Mouse (Mus musculus): ENCODE measurements around the gene Cbln3.

The Cbln3 gene

DNA sequence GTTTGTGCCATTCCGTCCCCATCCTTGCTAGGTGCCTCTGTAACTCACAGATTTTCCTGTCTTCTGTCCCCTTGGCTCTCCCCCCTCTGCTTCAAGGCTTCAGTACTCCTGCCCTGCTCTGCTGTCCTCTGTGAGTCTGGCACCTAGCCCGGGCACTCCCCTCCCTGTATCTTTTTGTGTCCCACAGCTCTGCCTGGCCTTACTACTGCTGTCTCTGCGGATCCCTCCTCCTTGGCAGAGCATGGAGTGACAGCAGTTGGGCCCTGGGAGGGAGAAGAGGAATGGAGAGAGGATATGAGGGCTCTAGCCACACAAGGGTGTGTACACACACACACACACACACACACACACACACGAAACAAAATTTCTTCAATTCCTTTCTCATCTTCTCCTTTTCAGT lies at the start of gene Cbln3:
Gene Cbln3 (minus strand): TSS at position 227 of the 400 bp plus-strand sequence.
- no peak for ATAC-seq (ENCODE audit: low TSS enrichment)

DNA sequence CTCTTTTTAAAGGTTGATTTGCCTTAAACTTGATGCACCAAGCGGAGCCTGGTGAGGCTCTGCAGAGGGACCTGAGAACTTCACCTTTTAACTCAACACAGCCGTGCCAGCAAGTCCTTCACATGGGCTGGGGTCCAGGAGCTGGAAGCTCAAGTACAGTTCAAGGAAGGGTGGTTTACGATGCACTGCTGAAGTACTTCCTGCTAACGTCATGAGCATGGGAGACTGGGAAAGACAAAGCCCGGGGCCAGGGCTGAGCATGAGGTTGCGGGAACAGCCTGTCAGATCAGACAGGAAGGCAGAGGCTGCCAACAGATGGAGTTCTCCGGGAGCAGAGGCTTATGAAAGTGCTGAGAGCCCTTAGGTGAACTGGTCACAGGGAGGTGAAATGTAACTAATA lies 49.4 kb upstream of the Cbln3 start:
- ATAC-seq (ENCODE audit: low TSS enrichment) = no peak

DNA sequence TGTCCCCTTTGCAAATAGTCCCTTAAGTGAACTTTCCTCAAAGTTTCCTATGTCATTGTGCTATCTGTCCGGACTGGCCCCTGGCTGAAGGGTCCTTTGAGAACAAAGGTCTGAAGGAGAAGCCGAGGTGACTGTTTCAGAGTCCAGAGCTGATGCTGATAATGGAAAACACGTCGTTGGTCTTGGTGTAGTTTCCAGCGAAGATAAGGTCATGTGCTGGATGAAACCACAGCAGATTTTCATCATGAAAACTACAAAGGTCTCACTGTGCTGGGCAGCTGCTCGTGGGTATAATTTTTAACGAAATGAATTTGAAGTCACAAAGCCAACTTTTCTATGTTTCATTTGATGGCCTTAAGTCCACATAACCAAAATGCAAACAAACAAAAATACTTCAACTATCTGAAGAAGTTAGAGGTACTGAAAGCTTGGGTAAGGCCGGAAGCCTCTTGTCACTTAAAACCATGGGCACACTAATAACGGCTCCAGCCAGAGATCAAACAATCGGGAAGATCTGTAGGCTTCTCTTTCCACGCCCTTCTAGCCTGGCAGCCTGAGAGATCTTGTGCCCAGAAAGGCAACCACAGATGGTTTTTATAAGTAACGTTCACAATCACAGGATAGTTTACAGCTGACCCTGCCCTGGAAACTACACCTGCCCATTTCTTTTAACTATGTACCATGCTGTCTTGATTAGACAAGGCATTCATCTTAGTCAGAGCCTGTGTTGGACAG lies 45.2 kb upstream of the Cbln3 start:
- ATAC-seq (ENCODE audit: low TSS enrichment) = no peak

DNA sequence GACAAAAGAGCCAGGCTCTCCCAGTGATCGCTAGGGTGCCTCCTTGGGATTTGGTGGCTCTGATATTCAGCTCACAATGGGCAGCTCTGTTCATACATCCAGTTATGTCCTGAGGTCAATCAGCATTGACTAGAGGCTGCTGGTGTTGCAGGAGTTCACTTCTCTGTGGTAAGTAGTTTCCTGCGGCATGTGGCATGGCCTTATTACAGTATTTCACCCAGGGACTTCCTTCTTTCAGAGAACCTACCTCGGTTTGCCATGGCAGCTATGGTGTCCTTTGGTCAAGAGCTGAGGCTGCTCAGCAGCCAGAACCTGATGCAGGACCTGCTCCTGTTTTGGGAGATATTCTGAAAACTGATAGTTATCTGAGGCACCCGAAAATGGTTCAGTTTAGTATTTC lies 42.7 kb upstream of the Cbln3 start:
- no peak for ATAC-seq (ENCODE audit: low TSS enrichment)

DNA sequence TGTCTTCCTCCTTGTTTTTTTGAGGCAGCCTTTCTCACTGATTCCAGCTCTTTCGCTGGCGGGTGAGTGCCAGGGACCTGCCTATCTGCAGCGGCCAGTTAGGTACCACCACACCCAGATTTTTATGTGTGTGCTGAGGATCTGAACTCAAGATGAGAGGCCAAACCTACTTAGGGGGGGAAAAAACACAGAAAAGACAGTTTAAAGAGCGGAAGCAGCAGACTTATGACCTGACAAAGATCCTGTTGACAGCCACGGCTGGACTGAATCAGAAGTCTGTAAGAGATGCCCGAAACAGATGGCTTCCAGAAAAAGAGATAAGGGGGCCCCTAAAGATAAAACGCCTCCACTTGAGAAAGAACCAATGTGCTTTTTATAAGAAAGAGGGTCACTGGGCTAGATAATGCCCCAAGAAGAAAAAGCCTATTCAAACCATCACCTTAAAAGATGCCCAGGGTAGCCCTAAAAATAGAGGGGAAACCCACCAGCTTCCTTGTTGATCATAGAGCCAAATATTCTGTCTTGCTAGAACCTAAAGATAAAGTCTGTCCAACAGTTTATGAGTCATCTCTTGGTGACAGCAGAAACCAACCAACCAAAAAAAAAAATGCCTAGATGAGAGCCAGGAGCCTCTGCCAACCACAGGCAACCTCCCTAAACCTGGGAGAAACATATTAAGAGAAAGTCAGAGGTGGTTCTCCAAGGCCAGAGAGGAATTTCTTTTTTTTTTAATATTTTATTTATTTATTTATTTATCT lies 38.5 kb upstream of the Cbln3 start:
- ATAC-seq (ENCODE audit: low TSS enrichment) = 0 out of 2 replicates have a peak, but pooled peaks have one; percentile 38

DNA sequence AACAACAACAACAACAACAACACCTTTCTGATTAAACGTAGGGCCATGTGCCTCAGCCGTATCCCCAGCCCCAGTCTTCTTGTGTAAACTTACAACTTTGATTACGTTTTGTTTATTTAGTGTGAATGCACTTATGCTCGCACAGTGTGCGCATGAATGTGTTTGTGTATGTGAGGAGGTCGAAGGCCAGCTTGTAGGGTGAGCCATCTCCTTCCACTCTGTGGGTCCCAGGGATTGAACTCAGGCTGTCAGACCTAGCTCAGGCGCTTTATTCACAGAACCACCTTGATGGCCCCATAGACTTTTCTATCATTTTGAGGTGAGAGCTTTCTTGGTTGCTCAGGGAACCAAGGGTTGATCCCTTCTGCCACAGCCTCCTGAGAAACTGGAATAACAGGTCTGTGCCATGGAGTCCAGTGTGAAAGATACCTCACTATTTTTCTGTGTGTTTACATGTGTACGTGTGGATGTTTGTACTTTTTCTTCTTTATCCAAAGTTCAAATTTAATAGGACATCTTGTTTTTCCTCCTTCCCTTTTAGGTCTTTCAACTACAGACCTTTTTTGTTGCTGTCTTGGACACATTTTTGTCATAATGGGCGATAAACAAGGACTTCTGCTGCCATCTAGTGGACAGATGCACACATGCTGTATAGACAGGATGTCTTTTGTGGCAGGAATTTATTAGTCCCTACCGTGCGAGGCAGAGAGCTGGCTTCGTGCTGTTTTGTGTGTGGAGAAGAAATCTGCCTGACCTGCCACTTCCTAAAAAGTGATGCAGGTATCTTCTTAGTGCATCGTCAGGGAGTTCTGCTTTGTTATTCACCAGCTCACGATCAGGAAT lies 34.3 kb upstream of the Cbln3 start:
- peak; percentile 90 for ATAC-seq (ENCODE audit: low TSS enrichment)

DNA sequence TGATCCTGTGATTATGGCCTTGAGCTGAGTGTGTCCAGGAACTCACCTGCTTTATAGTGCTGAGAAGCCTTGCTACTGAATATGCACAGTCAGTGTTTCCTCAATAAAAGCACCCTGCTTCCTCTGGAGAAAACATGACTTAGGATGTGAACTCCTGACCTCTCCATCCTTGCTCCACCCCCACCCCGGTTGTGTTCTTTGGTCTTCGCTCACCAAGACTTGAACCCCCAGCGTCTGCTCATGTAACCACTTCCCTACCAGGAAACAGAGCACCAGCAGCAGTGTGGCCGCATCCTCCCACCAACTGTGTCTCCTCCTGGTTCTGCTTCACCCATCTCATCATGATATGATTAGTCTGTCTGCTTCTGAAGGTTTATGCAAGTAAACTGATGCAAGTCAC lies 29.2 kb upstream of the Cbln3 start:
- no peak for ATAC-seq (ENCODE audit: low TSS enrichment)

DNA sequence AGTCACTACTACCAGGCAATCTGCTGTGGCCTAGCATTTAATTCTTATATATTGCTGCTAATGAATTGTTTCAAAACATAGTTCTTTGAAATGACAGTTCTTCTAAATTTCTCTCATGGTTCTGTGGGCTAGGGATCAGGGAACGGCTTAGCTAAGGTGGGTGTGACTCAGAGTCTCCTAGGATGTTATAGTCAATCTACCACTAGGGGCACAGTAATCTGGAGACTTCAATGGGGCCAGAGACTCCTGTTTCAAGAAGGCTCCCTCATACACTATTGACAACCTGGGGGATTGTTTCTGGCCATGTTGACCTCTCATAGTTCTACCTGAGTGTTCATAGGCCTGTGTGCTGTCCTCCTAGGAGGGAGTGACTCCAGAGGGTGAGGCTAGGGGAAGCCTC lies 21.3 kb upstream of the Cbln3 start:
- ATAC-seq (ENCODE audit: low TSS enrichment) = peak; percentile 84

DNA sequence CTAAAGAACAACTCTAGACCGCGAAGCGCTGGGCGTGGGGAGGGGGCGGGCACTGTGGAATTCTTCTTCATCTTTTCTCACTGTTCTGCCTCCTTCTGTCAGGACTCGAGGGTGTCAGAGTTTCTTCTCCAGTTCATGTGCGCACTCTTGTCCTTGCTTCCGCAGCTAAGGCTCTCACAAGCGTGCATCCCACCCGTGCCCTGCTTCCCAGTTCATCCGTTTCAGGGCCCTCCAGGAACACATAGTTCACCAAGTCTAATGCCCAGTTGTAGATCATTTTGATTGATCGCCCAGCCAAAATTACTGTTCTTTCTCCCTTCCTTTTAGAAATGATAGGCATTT lies 16.2 kb upstream of the Cbln3 start:
- peak; percentile 34 for ATAC-seq (ENCODE audit: low TSS enrichment)

DNA sequence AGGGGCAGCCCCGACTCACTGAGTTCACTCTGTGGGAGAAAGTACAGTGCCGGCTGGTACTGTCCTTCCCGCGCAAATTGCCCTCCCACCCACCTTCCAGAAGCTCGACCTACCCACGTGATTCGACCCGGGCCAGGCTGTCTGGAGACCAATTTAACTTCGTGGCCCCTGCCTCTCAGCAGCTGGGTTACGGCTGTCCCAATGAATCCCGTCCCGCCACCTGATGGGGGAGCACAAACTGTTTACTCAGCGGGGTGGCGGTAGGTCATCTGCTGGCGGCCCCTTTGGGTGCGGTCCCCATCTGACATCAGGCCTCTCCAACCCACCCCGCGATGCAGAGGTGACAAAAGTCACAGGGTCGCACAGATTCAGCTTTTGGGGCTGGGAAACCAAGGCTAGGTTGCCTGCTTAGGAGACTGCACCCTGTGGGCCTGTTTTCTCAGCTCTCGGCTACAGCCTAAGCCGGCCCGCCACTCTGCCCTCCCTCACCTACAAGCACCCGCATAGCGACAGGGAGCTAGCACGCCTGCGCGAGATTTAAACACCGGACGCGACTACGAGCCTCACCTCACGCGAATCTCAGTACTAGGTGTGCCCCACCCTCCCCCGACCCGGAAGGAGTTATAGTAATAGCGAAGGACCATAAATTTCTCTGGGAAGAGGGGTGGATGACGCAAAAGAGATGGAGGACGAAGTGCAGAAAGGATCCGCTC lies 15.7 kb upstream of the Cbln3 start, which contains the start of gene Sdr39u1:
Gene Sdr39u1 (minus strand): TSS at position 593 of the 713 bp plus-strand sequence.
- ATAC-seq (ENCODE audit: low TSS enrichment) = peak; percentile 95

DNA sequence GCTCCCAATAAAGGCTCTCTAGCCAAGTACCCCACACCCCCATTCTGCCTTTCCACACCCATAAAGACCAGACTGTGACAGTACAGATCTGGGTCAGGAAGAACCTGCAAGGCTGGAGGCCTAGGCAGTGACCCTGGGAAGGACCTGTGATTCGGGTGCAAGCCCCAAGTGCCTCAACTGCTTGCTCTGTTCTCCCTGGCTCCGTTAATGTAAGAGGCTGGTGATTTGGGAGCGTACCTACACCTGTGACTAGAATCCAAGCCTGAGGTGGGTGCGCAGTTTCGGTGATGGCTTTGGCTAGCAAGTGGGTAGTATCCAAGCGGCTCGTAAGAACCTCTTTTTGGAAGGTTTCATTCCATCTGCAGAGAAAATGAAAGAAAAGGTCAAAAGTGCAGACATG lies 14.8 kb upstream of the Cbln3 start:
- ATAC-seq (ENCODE audit: low TSS enrichment) = no peak

DNA sequence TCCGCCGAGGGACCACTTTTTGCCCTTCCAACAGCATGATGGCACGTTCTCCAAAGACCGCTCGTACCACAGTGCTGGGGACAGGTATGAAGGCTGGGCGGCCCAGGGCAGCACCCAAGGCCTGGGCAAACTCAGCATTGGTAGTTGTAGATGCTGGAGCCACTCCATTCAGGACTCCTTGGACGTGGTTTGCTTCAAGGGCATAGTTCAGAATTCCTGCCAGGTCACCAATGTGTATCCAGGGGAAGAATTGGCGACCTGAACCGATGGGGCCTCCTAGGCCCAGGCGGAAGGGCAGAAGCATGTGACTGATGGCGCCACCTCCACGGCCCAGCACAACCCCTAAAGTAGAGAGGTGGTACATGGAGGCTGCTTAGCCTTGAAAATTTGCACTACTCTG lies 13.5 kb upstream of the Cbln3 start:
- ATAC-seq (ENCODE audit: low TSS enrichment) = no peak

DNA sequence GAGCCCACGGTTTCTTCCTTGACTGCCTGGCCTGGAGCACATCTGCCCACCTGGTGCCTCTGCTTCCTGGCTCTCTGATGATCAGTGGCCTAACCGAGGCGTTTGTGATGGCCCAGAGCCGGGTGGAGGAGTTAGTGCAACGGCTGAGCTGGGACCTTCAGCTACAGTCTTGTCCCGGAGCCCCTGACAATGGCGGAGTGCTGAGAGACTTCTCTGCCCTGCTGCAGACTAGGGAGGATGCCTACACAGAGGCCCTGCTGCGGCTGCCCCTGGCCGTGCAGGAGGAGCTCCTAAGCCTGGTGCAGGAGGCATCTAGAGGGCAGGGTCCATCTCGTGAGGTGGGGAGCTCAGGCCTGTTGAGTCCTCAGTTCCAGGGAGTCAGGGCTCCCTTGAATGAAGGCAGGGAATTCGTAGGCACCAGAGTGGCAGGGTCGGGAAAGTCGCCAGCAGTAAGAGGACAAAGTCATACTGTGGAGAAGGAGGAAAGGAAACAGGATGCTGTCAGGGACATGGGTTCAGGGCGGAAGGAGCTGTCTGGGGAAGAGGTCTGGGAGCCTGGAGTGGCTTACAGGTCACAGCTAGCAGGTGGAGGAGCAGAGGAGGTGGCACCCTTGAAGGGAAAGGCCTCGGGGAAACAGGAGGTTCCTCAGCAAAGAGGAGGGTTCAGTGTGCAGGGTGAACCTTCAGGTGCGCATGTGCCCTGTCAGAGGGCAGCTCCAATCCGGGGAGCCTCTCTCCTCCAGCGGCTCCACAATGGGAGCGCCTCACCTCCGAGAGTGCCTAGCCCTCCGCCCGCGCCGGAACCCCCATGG lies 2.6 kb upstream of the Cbln3 start:
- no peak for ATAC-seq (ENCODE audit: low TSS enrichment)

DNA sequence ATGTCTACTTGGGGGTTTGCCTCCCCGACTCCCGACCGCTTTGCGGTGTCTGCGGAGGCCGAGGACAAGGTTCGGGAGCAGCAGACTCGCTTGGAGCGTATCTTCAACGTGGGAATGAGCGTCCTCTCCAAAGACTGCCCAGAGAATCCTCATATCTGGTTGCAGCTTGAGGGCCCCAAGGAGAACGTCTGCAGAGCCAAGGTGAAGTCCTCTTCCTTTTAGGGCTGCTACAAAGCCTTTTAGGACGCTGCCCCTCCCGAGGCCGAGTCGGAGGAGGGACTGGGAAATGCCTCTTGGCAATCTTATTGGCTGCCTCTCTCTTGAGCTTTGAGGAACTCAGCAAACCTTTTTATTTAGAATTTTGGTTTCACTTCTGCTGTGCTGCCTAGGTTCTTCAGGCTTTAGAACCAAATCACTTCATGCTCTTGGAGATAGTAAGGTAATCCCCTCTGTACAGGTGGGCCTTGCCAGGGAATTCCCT lies 1.6 kb upstream of the Cbln3 start:
- ATAC-seq (ENCODE audit: low TSS enrichment) = peak; percentile 45; the same call in 1 of the 2 replicates

DNA sequence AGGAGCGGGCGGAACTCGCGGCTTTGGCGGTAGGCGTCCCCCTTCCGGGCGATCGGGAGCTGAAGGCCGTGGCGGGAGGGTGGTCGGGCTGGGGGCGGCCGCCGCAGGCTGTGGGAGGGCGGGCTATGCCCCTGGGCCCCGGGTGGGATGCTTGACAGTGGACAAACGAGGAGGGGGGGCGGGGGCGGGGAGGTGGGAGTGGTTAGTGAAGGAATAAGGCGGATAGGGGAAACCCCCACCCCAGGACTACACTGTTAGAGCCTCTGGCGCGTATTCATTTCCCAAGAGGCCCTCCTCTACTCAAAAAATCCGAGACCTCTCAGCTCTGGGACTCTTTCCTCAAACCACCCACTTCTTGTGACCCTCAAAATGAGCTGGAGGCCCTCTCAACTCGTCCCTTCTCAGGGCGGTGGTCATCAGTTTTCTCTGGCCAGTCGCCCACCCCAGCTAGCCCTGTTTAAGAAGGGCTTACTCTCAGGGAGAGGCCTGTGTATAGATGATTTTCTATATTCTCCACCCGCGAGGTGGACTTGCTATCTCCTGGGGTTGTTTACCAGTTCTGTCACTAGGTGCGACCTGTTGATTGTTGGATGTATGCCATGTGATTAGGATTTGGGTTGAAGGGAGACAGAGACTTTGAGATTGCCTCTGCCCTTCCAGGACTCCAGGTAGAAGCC lies 1.1 kb upstream of the Cbln3 start:
- ATAC-seq (ENCODE audit: low TSS enrichment) = 0 out of 2 replicates have a peak, but pooled peaks have one; percentile 7

DNA sequence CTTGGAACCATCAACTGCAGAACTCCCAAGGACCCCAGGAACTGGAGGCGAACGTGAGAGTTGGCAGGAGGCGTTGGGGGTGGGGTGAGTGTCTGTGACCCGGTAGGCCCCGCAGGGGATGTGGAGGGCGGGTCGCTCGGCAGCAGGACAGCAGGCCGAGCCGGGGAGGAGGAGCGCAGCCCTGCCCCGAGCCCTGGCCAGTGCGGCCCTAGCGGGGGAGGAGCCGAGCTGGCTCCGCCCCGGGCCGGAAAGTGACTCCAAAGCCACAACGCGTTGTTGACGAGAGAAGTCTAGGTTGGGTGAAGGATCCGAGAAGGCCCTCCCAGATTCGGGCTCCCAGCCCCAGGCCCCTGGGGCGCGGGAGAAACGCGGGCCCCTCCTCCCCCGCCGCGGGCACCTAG lies 521 bp upstream of the Cbln3 start, which contains the start of gene Khnyn:
Gene Khnyn (plus strand): TSS at position 235 of the 401 bp plus-strand sequence.
- ATAC-seq (ENCODE audit: low TSS enrichment) = peak; percentile 92

DNA sequence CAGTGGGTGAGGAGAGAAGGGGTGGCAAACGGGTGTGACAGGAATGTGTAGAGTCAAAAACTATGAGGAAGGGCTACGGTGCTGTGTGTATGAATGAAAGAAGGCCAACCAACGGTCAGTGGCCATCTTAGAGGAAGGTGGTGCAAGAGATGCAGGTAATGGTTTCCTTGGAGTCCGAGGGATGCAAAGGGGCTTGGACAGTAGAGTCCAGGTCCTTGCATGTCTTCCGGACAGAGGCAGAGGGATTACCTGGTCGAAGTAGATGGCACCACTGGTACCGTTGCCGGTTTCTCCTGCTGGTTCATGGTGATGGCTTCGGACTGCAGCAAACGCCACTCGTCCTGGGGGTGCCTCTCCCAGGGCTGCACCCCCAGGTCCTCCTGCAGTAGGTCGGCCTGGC lies 529 bp downstream of the Cbln3 start:
- no peak for ATAC-seq (ENCODE audit: low TSS enrichment)

DNA sequence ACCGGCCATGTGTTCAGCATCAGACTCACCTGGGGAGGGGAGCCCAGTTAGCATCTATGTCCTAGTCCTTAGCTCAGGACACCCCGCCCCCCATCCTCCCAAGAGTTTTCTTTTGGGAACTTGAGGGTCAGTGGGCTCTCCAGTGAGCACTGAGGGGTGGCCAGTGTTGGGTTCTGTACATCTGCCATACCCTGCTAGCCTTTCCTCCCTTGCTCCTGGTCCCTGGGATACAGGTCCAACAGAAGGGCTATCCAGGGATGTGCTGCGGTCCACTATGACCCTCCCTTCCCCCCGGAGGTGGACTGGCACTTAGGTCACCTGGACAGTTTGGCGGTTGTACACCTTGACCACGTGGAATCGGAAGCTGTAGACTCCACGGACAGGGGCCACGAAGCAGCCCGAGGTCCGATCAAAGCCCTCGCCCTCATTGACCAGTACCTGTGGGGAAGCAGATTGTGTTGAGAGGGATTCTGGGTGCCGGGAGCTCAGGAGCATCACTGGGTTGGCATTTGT lies 987 bp downstream of the Cbln3 start:
- ATAC-seq (ENCODE audit: low TSS enrichment) = no peak

DNA sequence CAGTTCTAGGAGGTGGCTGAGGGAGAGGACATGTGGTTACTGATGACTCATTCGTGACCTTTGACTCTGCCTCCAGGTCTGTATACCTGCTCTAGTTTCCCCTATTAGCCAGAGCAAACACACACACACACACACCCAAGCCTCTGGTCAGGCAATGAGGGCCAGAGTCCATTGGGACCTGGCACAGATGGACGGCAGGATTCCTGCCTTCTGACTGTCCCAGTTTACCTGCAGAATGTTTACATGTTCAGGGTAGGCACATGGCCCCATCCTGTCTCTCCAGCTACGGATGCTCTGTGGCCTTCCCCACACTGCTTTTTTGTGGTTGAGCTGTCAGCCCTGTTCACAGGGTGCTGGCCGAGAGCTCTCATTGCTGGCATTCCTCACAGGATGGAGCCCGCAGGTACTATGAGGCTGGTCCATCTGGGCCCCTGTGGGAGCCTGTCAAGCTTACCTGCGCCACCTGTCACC lies 2.0 kb downstream of the Cbln3 start:
- no peak for ATAC-seq (ENCODE audit: low TSS enrichment)

DNA sequence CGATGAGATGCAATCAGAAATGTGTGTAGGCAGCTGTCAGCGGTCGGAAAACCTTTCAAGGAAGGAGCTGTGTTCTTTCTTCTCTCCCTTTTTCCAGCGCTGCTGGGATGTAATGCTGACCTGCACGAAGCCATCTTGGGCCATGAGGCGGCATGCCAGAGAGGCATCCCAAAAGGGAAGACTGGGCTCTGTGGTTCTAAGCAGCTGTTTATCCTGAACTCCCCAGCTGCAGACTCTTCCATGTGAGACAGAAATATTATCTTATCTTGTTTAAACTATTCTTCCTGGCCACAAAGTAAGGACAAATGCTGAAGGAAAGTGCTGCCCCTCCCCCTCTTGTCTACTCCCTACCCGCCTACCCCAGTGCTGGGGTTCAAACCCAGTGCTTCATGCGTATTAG lies 3.2 kb downstream of the Cbln3 start:
- no peak for ATAC-seq (ENCODE audit: low TSS enrichment)

All from frontal cortex, adult (tissue).